Mouse (Mus musculus) heart, embryonic 11.5 days (tissue): ENCODE results near the gene Maml2. TPM values are rescaled to one million over a fixed set of nuclear protein-coding genes. Genes with fewer than 3 reads are reported as not detected.

Source experiments
- ATAC-seq: fragments of 200-750 bp; cut with Nextera tagmentation; replicated peaks from 2 replicates; pipeline ENCODE4 v1.8.0; 2017; ENCODE audit warnings: moderate library complexity; ENCODE audit not compliant: insufficient number of reproducible peaks, low FRiP score, low TSS enrichment
- H3K27ac ChIP-seq: fragments of 300-500 bp; sonication (generic); 2 replicates; pipeline ENCODE4 v1.5.1; 2014; ENCODE audit warnings: mild to moderate bottlenecking, low read depth, low read length
- H3K27me3 ChIP-seq: fragments of 300-500 bp; sonication (generic); 2 replicates; pipeline ENCODE4 v1.6.1; 2014; ENCODE audit warnings: mild to moderate bottlenecking, low read length, mixed read lengths; ENCODE audit not compliant: control insufficient read depth, insufficient read depth
- H3K36me3 ChIP-seq: fragments of 300-500 bp; sonication (generic); 2 replicates; pipeline ENCODE4 v1.6.1; 2014; ENCODE audit warnings: mild to moderate bottlenecking, low read length, moderate library complexity, mixed read lengths; ENCODE audit not compliant: control insufficient read depth, insufficient read depth
- H3K4me1 ChIP-seq: fragments of 300-500 bp; sonication (generic); 2 replicates; pipeline ENCODE4 v1.6.1; 2014; ENCODE audit warnings: low read length; ENCODE audit not compliant: control insufficient read depth, insufficient read depth
- H3K4me2 ChIP-seq: fragments of 300-500 bp; sonication (generic); 2 replicates; pipeline ENCODE4 v1.6.1; 2014; ENCODE audit warnings: mild to moderate bottlenecking, moderate library complexity
- H3K4me3 ChIP-seq: fragments of 300-500 bp; sonication (generic); 2 replicates; pipeline ENCODE4 v1.5.1; 2014; ENCODE audit warnings: low read depth, low read length
- H3K9ac ChIP-seq: fragments of 300-500 bp; sonication (generic); 2 replicates; pipeline ENCODE4 v1.6.1; 2014; ENCODE audit warnings: mild to moderate bottlenecking, low read depth, low read length, moderate library complexity
- H3K9me3 ChIP-seq: fragments of 300-500 bp; sonication (generic); replicated peaks from 2 replicates; pipeline ENCODE4 v1.6.1; 2016; ENCODE audit warnings: low read length; ENCODE audit not compliant: control insufficient read depth
- WGBS: fragments of 180-500 bp; shearing (Covaris S2); extraction: QIAGEN DNeasy Blood & Tissue Kit; methylation state at CpG from one replicate; pipeline ENCODE4 v1.1.7; 2014; ENCODE audit not compliant: insufficient replicate concordance; 5-methylcytosine and 5-hydroxymethylcytosine counted together
- polyA plus RNA-seq: library from polyadenylated mRNA; unstranded; fragments of >200 nt; fragmentation: Nextera tagmentation; extraction: Ambion mirVana; gene quantifications from 2 replicates; pipeline ENCODE4 v1.2.1, GENCODE M21; 2014

Maml2 gene
- polyA plus RNA-seq, 1 experiment from 2014 or later: 9.1 TPM

DNA sequence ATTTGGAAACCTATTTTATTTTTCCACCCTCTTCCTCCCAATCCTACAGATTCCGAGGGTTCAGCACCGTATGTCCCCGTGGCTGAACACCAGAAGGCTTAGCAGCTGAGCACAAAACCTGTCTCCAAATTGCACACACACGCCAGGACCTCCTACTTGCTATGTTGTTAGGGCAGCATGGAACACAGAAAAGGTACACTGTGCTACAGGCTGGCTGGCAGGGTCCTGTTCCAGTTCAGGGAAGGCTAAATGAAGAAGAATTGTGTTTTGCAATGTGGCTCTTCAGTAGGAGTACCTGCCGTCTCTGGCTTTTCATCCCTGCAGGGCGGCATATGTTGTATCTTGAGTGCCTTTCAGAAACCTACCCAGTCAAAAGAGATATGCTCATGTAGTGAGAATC lies 300.0 kb downstream of the Maml2 start:
- no peak for ATAC-seq
- Histone ChIP-seq H3K4me2 (no peak overlapping the region), H3K36me3 (no peaks in the 10 kb centered on the region), H3K4me3 (no peak overlapping the region), H3K27me3 (no peaks in the 10 kb centered on the region), H3K9ac (no peak overlapping the region), H3K4me1 (no peaks in the 10 kb centered on the region), H3K9me3 (no peaks in the 10 kb centered on the region), H3K27ac (no peak overlapping the region)
- 82% methylated on average over 6 of the region's 6 CpGs for WGBS

DNA sequence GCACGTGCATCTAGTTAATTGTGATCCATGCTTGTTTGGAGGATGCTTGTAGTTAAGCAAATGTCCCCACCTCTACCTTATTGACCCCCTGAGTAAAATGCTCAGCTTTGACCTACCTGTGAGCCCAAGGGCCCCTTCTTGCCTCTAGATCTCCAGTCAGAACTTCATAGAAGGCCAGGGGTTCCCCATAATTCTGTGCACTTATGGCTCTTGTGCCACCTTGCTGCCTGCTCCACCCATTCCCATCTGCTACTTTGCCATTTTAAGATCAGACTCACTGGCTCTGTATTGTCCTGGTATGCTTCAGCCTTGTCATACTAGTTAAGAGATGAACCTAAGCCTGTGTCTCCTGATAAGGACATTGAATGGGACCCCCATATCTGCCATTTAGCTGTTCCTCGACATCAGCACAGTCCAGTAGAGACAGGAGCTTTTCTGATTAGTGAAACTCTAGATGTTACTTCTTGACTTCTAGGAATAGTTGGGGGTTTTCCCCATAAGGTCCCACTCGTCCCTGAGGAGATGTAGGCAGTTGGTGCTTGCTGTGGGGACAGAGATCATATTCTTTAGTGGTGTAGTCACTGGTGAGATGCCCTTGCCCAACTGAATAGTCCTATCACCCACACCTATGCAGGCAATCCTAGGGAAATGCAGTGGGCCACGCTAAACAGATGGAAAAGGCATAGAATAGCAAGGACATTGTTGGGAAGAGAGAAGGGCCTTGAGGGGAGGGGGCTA lies 301.0 kb downstream of the Maml2 start:
- no peak for ATAC-seq
- no peak overlapping the region for H3K4me3 ChIP-seq
- H3K27ac ChIP-seq: no peak overlapping the region
- no peaks in the 10 kb centered on the region for H3K27me3 ChIP-seq
- 65% methylated on average over 4 of the region's 4 CpGs for WGBS
- H3K36me3 ChIP-seq: no peaks in the 10 kb centered on the region
- H3K9me3 ChIP-seq: no peaks in the 10 kb centered on the region
- no peak overlapping the region for H3K9ac ChIP-seq
- H3K4me1 ChIP-seq: no peaks in the 10 kb centered on the region
- no peak overlapping the region for H3K4me2 ChIP-seq

DNA sequence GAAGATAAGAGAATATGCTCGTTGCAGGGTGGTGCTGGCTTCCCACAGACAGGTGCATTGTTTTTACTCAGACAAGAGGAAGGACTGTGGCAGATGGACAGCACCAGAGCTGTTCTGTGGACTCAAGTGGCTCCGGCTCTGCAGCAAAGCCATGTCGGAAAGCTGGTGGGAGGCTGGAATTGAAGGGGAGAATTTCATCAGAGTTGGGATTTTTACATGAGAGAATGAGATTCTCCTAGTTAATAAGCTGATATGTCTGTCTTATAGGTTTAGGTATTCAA lies 301.5 kb downstream of the Maml2 start:
- Histone ChIP-seq H3K36me3 (no peaks in the 10 kb centered on the region), H3K9me3 (no peaks in the 10 kb centered on the region), H3K4me2 (no peak overlapping the region), H3K4me1 (no peaks in the 10 kb centered on the region), H3K9ac (no peak overlapping the region), H3K4me3 (no peak overlapping the region), H3K27me3 (no peaks in the 10 kb centered on the region), H3K27ac (no peak overlapping the region)
- no peak for ATAC-seq
- 66% methylated on average over 3 of the region's 3 CpGs for WGBS

DNA sequence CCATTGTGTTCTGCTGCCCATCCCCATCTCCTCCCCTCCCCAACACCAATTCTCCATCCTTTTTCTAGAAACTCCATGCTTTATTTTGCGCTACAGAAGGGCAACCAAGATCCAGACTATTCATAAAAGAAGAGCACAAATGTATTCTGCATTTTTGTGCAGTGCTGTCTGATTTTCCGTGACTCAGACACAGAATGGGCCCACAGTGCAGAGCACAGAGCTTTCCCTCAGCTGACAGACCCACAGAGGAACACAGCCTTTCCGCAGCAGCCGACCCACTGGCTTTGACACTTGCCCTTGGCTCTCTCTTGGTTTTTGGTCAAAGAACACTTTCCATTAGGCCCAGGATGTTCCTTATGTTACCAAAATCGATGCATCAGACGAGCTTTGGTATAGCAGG lies 302.0 kb downstream of the Maml2 start:
- no peak overlapping the region for H3K4me2 ChIP-seq
- no peak overlapping the region for H3K27ac ChIP-seq
- no peaks in the 10 kb centered on the region for H3K9me3 ChIP-seq
- no peaks in the 10 kb centered on the region for H3K27me3 ChIP-seq
- ATAC-seq: no peak
- no peak overlapping the region for H3K9ac ChIP-seq
- H3K4me1 ChIP-seq: no peaks in the 10 kb centered on the region
- H3K36me3 ChIP-seq: no peaks in the 10 kb centered on the region
- no peak overlapping the region for H3K4me3 ChIP-seq
- 84% methylated on average over 6 of the region's 6 CpGs for WGBS

DNA sequence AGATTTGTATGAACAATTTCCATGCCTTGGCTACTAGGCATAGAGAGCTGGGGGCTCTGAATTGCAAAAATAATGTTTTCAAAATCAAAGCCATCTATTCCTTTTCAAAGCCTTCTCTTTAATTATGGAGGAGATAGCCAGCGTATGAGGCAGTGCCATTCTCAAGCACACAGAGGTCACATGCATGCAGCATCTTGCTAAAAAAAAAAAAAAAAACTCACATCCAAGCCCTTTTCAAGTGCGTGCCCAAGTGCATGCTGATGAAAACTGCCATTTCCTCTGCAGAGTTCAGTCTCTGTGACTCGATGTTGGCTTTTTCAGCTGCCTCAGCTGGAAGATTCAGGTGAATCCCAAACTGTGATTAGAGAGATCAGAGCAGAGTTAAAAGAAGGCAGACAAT lies 304.0 kb downstream of the Maml2 start:
- Histone ChIP-seq H3K27ac (no peak overlapping the region), H3K27me3 (no peaks in the 10 kb centered on the region), H3K4me2 (no peak overlapping the region), H3K36me3 (no peaks in the 10 kb centered on the region), H3K9me3 (no peaks in the 10 kb centered on the region), H3K4me1 (no peaks in the 10 kb centered on the region), H3K4me3 (no peak overlapping the region), H3K9ac (no peak overlapping the region)
- no peak for ATAC-seq
- 75% methylated on average over 3 of the region's 3 CpGs for WGBS

DNA sequence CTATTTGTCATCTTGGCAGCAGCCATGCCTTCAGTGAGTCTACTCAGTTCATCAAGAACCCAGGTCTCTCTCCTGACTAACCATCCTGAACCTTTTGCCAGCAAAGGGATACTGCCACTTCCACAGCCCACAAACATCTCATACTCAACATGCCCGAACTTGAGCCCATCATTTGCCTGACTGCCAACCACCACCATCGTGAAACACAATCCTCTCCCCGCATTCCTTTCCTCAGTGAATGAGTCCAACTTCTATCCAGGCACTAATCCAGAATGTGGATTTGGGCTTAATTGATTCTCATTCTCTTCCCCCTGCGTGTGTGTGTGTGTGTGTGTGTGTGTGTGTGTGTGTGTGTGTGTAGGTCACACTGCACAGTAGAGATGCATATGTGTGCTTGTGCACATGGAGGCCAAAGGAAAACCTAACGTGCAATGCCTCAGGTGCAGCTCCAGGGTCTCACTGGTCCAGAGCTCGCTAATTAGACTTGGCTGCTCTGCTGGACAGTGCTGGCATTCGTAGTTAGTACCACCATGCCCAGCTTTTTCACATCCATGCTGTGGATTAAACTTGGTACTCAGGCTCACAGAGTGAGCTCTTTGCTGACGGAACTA lies 305.9 kb downstream of the Maml2 start:
- ATAC-seq: no peak
- Histone ChIP-seq H3K4me2 (no peak overlapping the region), H3K27ac (no peak overlapping the region), H3K4me3 (no peak overlapping the region), H3K27me3 (no peaks in the 10 kb centered on the region), H3K9ac (no peak overlapping the region), H3K9me3 (no peaks in the 10 kb centered on the region), H3K36me3 (no peaks in the 10 kb centered on the region), H3K4me1 (no peaks in the 10 kb centered on the region; the same call in 1 of the 2 replicates)
- WGBS: 78% methylated on average over 8 of the region's 8 CpGs

DNA sequence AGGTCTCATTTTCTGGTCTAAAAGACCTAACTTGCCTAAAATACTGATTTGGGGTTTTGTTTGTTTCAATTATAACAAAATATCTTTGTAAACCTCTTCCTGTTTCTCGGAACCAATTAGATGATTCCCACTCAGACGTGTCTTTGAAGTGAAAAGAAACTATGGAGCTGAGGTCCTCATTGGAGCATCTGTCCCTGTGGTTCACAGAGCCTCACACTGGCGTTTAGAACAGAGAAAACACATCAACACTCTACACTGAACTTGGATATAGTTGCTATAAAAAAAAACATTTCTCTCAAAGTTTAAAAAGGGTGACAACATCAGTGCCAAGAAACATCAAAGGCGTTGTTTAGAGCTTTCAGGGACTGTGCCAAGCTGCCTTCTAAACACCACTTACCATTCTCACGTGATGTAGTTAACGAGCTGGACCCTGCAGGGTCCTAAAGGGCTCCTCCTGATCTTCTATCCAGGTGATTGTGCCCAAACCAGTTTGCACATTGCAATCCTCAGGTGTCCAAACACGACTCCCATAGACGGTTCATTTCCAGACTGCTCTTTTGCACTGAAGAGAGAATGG lies 309.9 kb downstream of the Maml2 start:
- no peaks in the 10 kb centered on the region for H3K36me3 ChIP-seq
- WGBS: 70% methylated on average over 8 of the region's 8 CpGs

DNA sequence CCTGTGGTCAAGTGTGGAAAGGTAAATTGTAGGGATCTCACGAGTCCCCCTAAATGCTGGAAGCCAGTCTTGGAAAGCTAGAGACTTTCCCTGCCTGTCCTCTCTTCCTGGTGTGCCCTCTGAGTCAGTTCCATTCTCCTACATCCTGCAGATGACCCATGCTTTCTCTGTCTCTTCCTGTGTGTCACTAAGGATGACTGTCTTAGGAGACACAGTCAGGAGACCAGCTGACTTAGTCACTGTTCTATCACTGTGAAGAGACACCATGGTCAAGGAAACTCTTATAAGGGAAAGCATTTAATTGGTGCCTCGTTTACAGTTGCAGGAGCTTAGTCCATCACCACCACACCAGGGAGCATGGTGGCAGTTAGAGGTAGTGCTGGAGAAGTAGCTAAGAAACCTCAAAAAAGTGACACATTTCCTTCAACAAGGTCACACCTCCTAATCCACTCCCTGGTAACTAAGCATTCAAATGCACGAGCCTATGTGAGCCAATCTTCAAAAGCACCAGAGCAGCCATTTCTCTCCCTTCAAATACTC lies 310.8 kb downstream of the Maml2 start:
- 33% methylated on average over 3 of the region's 3 CpGs for WGBS
- no peak overlapping the region for H3K4me3 ChIP-seq
- no peaks in the 10 kb centered on the region for H3K36me3 ChIP-seq
- H3K27me3 ChIP-seq: no peaks in the 10 kb centered on the region
- no peak overlapping the region for H3K9ac ChIP-seq
- ATAC-seq: no peak
- H3K9me3 ChIP-seq: no peaks in the 10 kb centered on the region
- H3K27ac ChIP-seq: no peak overlapping the region
- no peak overlapping the region for H3K4me2 ChIP-seq
- peaks cover 6% of the 10 kb centered on the region; the same call in 1 of the 2 replicates for H3K4me1 ChIP-seq

More for the DNA sequence above, 309.9 kb downstream of the Maml2 start:
- H3K4me2 ChIP-seq: no peak overlapping the region
- no peak overlapping the region for H3K9ac ChIP-seq
- H3K27me3 ChIP-seq: no peaks in the 10 kb centered on the region
- H3K4me3 ChIP-seq: no peak overlapping the region
- H3K9me3 ChIP-seq: no peaks in the 10 kb centered on the region
- H3K4me1 ChIP-seq: peaks cover 5% of the 10 kb centered on the region; the same call in 1 of the 2 replicates
- H3K27ac ChIP-seq: no peak overlapping the region
- no peak for ATAC-seq
